Mouse (Mus musculus): ENCODE data around the gene Olfr372. TPM values are rescaled to one million over a fixed set of nuclear protein-coding genes. Genes with fewer than 3 reads are reported as not detected.

The Olfr372 gene
- total RNA-seq (2023): not detected

DNA sequence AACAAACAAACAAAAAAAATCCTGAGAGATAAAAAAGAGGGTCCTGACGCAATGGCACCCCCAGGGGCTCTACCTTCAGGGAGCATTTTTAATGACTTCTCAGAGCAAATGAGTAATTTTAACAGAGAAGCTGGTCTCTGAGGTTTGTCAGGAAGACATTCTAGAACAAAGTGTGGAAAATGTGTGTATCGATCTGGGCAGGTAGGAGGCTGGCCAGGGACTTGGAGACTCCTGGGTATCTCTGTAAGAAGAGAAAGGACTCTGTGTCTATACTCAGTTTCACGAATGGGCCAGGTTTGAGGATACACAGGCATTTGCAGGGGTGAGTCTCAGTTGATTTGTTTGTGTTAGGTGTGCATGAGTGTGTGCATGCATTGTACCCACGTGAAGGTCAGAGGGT is at the start of gene Olfr372:
TSS of gene Olfr372 (plus strand) at position 301 of the 400 bp plus-strand sequence.

DNA sequence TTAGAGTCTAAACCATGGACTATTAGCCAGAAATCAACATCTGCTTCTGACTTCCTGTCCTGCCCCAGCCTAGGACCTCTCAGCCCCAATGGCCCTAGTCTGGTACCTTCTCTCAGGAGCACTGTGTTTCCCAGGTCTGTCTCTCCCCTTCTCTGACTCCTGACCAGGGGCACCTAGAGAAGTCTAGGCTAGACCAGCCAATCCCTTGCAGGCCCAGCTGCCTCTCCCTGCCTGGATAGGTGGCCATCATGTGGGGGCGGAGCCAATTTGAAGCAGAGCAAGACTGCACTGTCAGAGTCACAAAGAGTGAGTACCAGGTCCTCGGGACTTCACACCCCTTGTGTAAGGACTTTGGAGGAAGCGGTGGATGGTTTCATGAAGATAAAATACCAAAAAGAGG is 31.5 kb upstream of the Olfr372 start, which contains the start of gene Cyp4f18:
TSS of gene Cyp4f18 (minus strand) at position 154 of the 400 bp plus-strand sequence.

DNA sequence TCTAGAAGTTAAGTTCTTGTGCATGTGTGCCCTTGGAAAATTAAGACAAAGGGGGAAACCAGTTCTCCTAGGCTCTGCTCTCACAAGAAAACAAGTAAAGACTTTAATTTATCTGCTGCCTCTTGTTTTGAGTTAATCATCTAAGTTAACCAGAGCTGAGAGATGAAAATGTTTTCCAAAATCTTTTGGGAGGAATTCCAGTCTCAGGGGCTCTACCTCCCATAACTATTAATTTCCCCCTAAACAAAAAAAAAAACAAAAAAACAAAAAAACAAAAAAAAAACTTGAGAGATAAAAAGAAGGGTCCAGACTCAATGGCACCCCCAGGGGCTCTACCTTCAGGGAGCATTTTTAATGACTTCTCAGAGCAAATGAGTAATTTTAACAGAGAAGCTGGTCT is 41.9 kb downstream of the Olfr372 start, which contains the start of gene Olfr373:
TSS of gene Olfr373 (plus strand) at position 301 of the 400 bp plus-strand sequence.

DNA sequence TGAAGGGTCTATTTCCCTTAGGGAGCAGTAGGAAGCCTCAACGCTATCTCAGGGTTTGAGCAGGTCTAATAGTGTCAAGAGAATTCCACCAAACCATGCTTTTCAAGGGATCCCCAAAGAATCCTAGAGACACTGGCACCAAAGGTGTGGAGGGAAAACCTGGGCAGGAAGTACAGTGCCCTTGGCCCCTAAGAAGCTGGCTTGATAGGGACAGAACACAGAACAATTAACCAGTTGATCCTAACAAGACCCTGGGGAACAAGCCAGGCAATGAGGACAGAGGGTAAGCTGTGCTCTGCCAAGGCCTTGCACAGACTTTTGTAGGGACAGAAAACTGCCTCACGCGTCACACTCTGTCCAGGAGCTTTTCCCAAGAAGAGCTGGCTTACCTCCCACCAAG is 65.7 kb downstream of the Olfr372 start, which contains the start of gene Olfr374:
TSS of gene Olfr374 (plus strand) at position 301 of the 400 bp plus-strand sequence.

Other genes starting within 250 kb of the Olfr372 start
- gene Zfp709, start 159.2 kb upstream of the Olfr372 start, total RNA-seq (2023): 11.6 TPM
- 7.2 TPM for gene Zfp882, start 132.6 kb upstream of the Olfr372 start, total RNA-seq (2023)
- 8.7 TPM for gene Zfp617, start 132.6 kb upstream of the Olfr372 start, total RNA-seq (2023)
- 12.2 TPM for gene Zfp961, start 90.2 kb upstream of the Olfr372 start, total RNA-seq (2023)
- 11.6 TPM for gene Cyp4f18, start 31.6 kb upstream of the Olfr372 start, total RNA-seq (2023)
- gene Olfr373, start 42.0 kb downstream of the Olfr372 start, total RNA-seq (2023): not detected
- gene Olfr374, start 65.8 kb downstream of the Olfr372 start, total RNA-seq (2023): not detected
- gene Tpm4, start 93.8 kb downstream of the Olfr372 start, total RNA-seq (2023): 130 TPM
- 162 TPM for gene Rab8a, start 120.0 kb downstream of the Olfr372 start, total RNA-seq (2023)
- gene Hsh2d, start 148.4 kb downstream of the Olfr372 start, total RNA-seq (2023): 20.4 TPM
- not detected for gene Cib3, start 171.6 kb downstream of the Olfr372 start, total RNA-seq (2023)
- not detected for gene Gm11034, start 172.4 kb downstream of the Olfr372 start, total RNA-seq (2023)
- 57.5 TPM for gene Fam32a, start 178.5 kb downstream of the Olfr372 start, total RNA-seq (2023)
- 135 TPM for gene Ap1m1, start 198.8 kb downstream of the Olfr372 start, total RNA-seq (2023)

Measured in CD8-positive naive resting alpha-beta T cell, adult 57 days (primary cell).